Mouse (Mus musculus) brain, embryonic 14.5 days (tissue): ENCODE measurements around the gene Cntn5.

Experiments used
- CTCF ChIP-seq: fragments of 200-500 bp; IDR thresholded peaks from 2 replicates; pipeline ENCODE4 v1.5.1; 2012; ENCODE audit warnings: inconsistent platforms, mild to moderate bottlenecking, moderate library complexity, borderline replicate concordance; ENCODE audit not compliant: insufficient read depth, insufficient read length; ENCODE audit errors: extremely low read depth
- POLR2A ChIP-seq: fragments of 200-500 bp; IDR thresholded peaks from 2 replicates; pipeline ENCODE4 v1.6.1; 2012; ENCODE audit warnings: mild to moderate bottlenecking, inconsistent platforms, borderline replicate concordance; ENCODE audit not compliant: poor library complexity, insufficient read depth, insufficient read length, severe bottlenecking; ENCODE audit errors: extremely low read depth

DNA sequence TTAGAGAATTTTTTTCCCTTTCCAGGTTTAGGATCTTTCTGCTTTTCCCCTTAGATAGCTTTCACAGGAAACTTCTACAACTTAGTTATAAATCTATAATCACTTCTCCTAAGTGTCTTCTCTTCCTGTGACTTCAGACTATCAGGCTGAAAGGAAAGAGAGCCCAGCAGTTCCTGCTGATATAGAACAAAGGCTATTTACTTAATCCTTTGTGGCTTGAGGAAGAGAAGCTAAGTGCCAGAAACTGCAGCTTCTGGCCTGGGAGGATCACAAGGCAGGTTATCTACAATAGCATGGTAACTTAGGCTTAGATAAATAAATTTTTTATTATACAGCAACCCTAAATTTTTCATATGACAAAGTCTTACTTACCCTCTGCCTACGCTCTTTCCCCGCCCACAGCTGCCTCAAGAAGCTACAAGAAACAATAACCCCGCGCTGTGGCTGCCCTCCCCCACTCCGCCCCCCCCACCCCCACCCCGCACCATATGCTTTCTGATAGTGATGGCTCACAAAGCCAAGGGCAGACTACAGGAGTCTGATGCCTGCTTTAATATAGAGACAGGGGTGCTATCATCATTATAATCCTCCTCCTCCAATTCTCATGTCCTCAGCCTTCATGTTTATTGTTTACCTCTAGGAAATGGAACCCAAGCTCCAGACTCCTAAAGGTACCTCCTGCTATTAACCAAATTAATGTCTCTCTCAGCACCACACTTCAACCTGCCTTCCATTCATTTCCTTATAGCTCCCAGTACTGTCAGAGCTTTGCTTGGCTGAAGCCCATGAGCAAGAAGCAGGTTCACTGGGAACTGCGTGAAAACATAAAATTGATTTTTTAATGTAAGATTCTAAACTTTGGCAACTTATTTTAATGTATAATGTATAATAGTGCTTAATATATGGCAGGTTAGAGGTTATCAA lies 1032.2 kb downstream of the Cntn5 start:
- TF ChIP-seq POLR2A, result no peak
- no peak for TF ChIP-seq CTCF
